Mouse (Mus musculus): ENCODE measurements around the gene Msrb1. TPM values are rescaled to one million over a fixed set of nuclear protein-coding genes. Genes with fewer than 3 reads are reported as not detected.
A peak's percentile ranks its signal among the peaks of the same experiment; 100 is the strongest.

Msrb1 gene
- 10 to 100 TPM; 32.0 to 40.8 TPM for total RNA-seq (2021)
- long read RNA-seq, experiment 1, transcript Msrb1-202 (5 exons, 886 nt) = major isoform, 6 of 7 reads
- long read RNA-seq, experiment 1, partial matches to known transcripts = 0 of 7 reads
- long read RNA-seq, experiment 1, other reads (novel, unspliced or antisense) = 1 of 7 reads
- long read RNA-seq, experiment 2, transcript Msrb1-202 (5 exons, 886 nt) = major isoform, 12 of 13 reads
- long read RNA-seq, experiment 2, partial matches to known transcripts = 0 of 13 reads
- long read RNA-seq, experiment 2, other reads (novel, unspliced or antisense) = 1 of 13 reads

DNA sequence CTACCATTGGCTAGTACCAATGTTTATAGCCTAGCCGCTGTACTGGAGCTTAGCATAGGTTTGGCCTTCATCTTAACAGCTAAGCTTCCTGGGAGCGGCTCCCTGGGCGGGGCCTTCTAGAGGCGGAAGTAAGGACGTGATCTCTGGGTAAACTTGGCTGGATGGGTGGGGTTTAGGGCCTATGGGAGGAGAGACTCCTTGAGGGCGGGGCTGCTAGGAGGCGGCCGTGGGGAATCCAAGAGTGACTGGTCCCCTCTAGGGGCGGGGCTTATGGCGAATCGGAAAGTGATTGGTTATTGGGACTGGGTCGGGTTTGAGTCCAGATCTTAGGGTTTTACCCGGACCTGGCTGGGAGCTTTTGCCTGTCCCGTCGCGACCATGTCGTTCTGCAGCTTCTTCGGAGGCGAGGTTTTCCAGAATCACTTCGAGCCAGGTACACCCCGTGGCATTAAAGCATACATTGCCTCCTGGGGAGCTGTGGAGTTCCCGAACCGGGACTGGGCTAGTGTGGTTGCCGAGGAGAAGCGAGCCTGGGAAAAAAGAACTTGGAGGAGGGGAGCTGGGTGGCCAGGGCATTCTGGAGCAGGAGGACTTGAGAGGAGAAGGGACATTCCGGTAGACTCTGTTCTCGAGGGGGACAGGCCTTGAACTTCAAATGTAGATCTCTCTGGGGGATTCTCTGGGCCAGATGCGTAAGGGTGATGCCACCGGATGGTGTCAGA lies at the start of gene Msrb1:
TSS of gene Msrb1 (plus strand) at position 313 of the 722 bp plus-strand sequence.
- Histone ChIP-seq H3K4me3 (peak within 1 kb of the TSS; percentile 86), H3K27ac (peak within 1 kb of the TSS; percentile 82)
- TF ChIP-seq CTCF (conservative IDR thresholded peaks at IDR 0.05) = no peak
- DNase-seq (ENCODE audit: low spot score in 2 of 2) = peak; percentile 91 to 96

DNA sequence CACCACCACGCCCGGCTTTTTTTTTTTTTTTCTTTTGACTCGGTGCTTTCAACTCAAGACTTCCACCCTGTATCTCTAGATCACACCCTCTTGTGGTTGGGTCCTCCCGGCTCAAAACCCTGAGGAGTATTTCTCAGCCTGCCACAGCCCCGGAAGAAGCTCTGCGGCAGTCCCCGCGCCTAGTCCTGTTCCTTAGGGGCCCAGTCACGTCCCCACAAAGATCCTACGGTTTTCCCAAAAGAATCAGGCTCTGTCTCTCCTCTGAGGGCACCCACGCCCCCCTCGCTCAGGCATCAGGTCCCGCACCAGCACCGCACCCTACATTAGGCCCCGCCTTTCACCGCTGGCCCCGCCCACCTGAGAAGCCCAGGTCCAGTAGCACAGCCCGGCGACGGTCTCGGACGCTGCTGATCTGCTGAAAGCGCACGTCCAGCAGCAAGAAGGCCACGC lies 49.3 kb upstream of the Msrb1 start:
- Histone ChIP-seq H3K27ac (no peak overlapping the region), H3K4me3 (peak overlapping the region; percentile 89)
- no peak for TF ChIP-seq CTCF (conservative IDR thresholded peaks at IDR 0.05)
- DNase-seq (ENCODE audit: low spot score in 2 of 2) = no peak

GRCm38 (mm10) chr17:24687599-24687998 lies 48.8 kb upstream of the Msrb1 start:
- DNase-seq (ENCODE audit: low spot score in 2 of 2) = no peak
- no peak overlapping the region for H3K27ac ChIP-seq
- H3K4me3 ChIP-seq = peak overlapping the region; percentile 89
- no peak for TF ChIP-seq CTCF (conservative IDR thresholded peaks at IDR 0.05)

DNA sequence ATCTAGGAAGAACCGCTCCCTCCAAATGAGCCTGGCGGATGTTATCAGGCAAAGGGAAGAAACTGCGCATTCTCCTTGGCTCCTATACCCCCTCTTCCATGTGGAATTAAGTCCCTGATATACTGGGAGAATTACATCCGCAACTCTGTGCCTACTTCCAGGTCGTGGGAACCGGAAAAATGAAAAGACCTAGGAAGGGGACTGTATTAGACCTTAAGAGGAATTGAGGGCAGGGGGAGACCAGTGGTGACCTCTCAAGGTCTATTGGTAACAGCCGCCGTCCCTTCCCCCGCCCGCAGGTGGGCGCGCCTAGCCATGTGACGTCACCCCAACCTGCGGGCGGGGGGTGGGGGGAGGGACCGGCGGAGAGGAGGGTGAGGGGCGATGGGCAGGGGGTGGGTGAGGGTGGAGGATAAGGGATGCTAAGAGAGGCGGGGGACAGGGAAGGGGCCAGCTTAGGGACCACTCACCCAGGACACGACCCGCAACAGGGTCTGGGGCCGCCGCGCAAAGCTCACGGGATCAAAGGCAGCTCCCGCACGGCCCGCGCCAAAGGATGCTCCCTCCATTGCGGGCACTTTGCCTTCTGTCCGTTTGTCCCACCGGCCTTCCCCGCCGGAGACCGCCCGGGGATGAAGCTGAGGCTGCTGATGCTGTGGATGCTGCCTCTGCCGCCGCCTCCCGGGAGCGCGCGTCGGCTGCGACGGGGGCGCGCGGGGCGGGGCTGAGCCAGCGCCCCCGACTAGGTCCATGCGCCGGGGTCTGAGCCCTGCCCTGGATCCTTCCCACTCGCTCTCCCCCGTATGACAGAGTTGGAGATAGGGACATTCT lies 47.0 kb upstream of the Msrb1 start, which contains the start of gene Syngr3:
TSS of gene Syngr3 (minus strand) at position 705 of the 831 bp plus-strand sequence.
- H3K27ac ChIP-seq = peak within 1 kb of the TSS; percentile 98
- H3K4me3 ChIP-seq = peak within 1 kb of the TSS; percentile 89
- no peak; the same call in 1 of the 2 replicates for TF ChIP-seq CTCF (conservative IDR thresholded peaks at IDR 0.05)
- DNase-seq (ENCODE audit: low spot score in 2 of 2) = peak in 1 of 2 experiments; percentile 55

- DNase-seq (ENCODE audit: low spot score in 2 of 2) = no peak
- Histone ChIP-seq H3K27ac (no peak overlapping the region), H3K4me3 (no peak overlapping the region)
- no peak for TF ChIP-seq CTCF (conservative IDR thresholded peaks at IDR 0.05)
These were observed 44.1 kb upstream of the Msrb1 start for GRCm38 (mm10) chr17:24692385-24692784.

GRCm38 (mm10) chr17:24695326-24696010 lies 41.0 kb upstream of the Msrb1 start:
- DNase-seq (ENCODE audit: low spot score in 2 of 2) = no peak
- peak overlapping the region; percentile 81 for H3K4me3 ChIP-seq
- no peak for TF ChIP-seq CTCF (conservative IDR thresholded peaks at IDR 0.05)

GRCm38 (mm10) chr17:24696011-24696697 lies 40.3 kb upstream of the Msrb1 start, which contains the start of the genes Gfer and Noxo1:
Gene Gfer (minus strand): TSS chr17:24696156.
Gene Noxo1 (plus strand): TSS chr17:24696234.
- Histone ChIP-seq H3K4me3 (peak within 1 kb of the TSS; percentile 81), H3K27ac (peak within 1 kb of the TSS; percentile 92)
- peak; percentile 56 for TF ChIP-seq CTCF (conservative IDR thresholded peaks at IDR 0.05)
- peak; percentile 74 to 77 for DNase-seq (ENCODE audit: low spot score in 2 of 2)

More at GRCm38 (mm10) chr17:24695326-24696010, 41.0 kb upstream of the Msrb1 start:
- H3K27ac ChIP-seq = peak overlapping the region; percentile 88

DNA sequence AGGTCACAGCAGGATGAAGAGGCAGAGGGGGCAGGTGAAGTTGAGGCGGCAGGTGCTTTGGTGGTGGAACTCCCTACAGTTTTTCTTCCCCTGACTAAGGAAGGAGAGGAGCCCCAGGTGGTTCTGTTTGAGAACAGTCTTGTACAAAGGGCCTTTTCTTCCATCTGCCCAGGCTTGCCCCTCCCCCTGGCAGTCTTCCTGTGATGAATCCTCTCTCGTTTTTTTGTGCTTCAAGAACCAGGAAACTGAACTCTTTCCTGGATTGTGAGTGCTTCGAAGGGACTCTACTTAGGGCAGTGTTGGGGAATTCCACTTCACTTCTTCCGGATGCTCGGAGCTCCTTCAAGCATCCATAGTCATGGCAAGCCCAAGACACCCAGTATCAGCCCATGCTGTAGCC lies 38.5 kb upstream of the Msrb1 start:
- no peak for TF ChIP-seq CTCF (conservative IDR thresholded peaks at IDR 0.05)
- no peak for DNase-seq (ENCODE audit: low spot score in 2 of 2)
- Histone ChIP-seq H3K27ac (no peak overlapping the region), H3K4me3 (no peak overlapping the region)

GRCm38 (mm10) chr17:24698715-24699114 lies 37.7 kb upstream of the Msrb1 start:
- DNase-seq (ENCODE audit: low spot score in 2 of 2) = no peak
- Histone ChIP-seq H3K27ac (no peak overlapping the region), H3K4me3 (no peak overlapping the region)
- no peak for TF ChIP-seq CTCF (conservative IDR thresholded peaks at IDR 0.05)

DNA sequence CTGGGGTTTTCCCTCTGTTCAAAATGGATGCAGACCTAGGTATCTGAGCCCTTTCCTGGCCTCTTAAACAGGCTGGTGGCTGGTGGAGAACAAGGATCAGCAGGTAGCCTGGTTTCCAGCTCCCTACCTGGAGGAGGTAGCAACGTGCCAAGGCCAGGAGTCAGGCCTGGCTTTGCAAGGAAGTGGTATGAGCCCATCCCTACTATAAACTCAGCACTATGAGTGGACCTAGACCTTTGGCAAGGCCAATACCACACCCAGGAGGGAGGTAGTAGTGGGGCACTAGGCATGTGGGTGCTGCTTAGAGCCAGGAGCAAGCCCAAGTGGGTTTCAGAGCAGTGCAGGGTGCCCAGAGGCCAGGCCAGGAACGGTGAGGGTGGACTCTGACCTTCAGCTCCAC lies 37.0 kb upstream of the Msrb1 start:
- DNase-seq (ENCODE audit: low spot score in 2 of 2) = no peak
- H3K27ac ChIP-seq = no peak overlapping the region
- TF ChIP-seq CTCF (conservative IDR thresholded peaks at IDR 0.05) = no peak
- H3K4me3 ChIP-seq = no peak overlapping the region

DNA sequence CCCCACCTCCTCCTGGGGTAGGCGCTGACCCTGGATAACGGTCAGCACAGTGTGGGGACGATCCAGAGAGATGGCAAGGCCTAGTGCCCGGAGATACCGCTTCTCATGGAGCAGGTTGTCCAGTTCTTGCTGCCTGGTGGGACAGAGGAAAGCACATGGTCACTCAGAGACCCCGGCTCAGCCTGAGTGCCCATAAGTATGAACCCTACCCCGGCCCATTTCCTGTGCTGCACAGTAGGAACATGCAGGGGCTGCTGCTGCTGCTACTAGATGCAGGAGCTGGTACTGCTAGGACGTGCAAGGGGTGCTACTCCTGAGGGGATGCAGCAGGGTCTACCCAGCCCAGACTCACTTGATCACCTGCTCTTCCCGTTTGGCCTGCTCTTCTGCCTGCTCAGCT lies 35.2 kb upstream of the Msrb1 start:
- no peak for TF ChIP-seq CTCF (conservative IDR thresholded peaks at IDR 0.05)
- DNase-seq (ENCODE audit: low spot score in 2 of 2) = no peak
- H3K4me3 ChIP-seq = no peak overlapping the region
- H3K27ac ChIP-seq = no peak overlapping the region
